Mouse (Mus musculus): ENCODE data around the gene Nudt2.
A peak's percentile ranks its signal among the peaks of the same experiment; 100 is the strongest.
"Not testable (repeated sequence)": the region's sequence is repeated elsewhere in the genome, so short reads cannot be mapped to it uniquely, and the experiment has no call there.

The Nudt2 gene

DNA sequence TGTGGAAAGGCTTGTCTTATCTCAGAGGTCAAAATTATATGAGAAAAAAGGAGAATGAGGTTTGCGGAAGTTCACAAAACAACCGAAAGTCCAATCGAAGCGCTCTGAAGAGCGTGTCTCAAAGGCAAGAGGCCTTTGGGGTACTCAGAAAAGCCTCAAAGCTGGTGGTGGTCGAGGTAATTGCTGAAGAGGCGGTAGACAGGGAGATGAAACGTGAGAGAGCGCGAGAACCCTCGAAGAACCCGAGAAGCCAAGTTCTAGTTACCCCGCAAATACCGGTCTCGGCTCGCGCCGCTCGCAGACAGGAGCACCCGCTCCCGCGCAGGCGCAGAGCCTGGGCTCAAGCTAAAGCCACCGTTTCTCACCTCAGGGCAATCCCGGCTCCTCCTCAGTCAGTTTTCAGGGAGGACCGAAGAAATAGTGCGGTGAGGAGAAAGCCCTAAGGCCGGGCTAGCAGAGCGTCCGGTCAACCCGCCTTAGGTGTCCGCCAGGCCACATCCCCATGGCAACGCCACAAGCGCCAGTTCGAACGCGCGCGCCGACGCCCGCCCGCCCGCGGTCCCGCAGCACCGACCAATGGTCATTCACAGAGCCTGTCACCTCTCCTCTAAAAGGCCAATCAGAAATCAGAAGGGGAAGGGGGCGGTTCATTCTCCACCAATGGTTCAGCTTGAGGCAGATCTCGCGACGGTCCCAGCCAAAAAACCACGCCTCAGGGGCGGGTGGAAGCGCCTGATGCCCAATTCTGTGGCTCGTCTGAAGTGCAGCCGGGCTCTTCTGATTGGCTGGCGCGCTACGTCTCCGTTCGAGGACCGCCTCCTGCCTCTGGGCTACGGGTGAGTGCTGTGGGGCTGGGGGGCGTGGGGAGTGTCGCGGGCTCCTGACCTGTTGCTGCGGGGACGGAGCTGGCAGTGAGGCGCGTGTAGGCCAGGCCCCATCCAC, at the start of gene Nudt2, which contains the start of gene Kif24:
Nudt2 (plus strand) TSS at position 807 of the 942 bp plus-strand sequence.
Kif24 (minus strand) TSS at position 543 of the 942 bp plus-strand sequence.
- DNase-seq (ENCODE audit: low spot score): peak; percentile 98

DNA sequence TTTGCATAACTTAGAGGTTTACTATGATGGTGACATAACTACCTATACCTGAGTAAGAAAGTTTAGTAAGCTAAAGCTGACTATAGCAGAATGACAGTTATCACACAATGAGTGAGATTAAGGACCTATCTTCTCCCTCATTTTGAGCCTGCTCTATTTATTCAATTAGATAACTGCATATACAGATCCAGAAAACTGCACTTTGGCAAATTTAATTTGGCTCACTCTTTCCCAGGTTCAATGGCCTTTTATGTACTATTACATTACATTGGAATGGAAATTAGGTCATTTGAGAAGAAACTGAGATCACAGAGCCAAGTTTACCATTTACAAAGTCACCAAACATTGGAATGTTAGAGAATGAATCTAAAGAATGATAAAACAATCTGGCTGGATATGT, 48.0 kb upstream of the Nudt2 start:
- DNase-seq (ENCODE audit: low spot score): no peak

DNA sequence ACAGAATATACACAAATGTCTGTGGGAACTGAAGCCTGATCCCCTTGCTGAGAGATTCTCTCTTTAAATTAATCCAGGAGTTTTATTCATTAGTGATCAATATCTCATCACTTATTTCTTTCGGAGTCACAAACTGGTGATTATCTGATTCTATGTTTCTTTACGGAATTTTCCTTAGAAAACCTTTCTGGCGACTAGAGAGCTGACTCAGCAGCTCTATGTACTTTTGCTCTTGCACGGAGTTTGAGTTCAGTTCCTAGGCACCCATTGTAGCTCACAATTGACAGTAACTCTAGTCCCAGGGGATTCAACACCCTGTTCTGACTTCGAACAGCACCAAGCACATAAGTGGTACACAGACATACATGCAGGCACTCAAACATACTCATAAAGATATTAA, 26.0 kb upstream of the Nudt2 start:
- DNase-seq (ENCODE audit: low spot score): no peak

DNA sequence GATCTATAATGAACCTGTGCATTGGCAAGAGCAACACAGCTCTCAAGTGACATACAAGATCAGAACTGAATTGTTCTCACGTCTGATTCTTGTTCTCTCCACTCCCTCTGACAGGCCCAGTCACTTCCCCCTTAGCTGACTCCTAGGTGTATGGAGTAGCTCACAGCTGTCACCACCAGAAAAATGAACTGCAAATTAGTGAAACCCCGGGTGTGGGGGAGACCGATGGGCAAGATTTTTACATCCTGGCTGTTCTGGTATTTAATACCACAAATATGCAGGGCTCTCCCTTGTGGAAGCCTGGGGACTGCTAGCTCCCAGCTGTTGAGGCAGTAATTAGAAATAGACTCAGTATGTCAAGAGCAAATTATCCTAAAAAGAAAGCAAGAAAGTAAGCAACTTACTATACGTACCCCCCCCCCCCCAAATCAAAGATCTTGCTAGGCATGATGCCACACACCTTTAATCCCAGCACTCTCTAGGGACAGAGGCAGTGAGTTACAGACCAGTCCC, 22.1 kb upstream of the Nudt2 start:
- DNase-seq (ENCODE audit: low spot score): no peak

DNA sequence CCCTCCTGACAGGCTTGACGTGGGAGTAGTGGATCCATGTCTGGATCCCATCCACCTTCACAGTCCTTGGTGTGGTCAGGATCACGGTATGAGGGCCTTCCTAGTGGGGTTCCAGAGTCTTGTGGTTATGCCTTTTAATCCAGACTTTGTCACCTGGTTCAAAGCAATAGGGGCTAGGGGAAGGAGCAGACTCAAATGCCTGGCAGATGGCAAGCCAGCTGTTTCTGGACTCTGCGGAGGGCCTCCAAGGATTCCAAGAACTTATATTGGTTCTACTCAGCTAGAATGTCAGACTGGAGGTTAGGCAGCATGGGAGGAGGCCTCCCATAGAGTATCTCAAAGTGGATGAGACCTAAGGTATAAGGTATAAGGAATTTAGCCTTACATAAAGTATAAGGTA, 17.4 kb upstream of the Nudt2 start:
- no peak for DNase-seq (ENCODE audit: low spot score)

DNA sequence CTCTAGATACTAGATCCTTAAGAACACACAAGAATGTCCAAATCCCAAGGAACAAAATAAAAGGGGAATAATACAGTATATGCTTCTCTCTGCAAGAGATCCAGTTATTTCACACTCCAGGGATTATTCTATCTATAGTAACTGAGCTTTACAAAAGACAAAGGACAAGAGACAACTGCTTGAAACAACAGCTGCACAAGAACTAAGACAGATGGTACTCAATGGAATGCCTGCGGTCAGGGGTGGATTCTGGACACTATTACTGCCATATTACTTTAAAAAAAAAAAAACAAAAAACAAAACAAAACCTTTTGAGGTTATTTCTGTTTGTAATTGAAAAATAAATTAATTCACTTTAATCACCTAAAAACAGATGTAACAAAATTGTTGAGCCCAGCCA, 4.3 kb upstream of the Nudt2 start:
- no peak for DNase-seq (ENCODE audit: low spot score)

DNA sequence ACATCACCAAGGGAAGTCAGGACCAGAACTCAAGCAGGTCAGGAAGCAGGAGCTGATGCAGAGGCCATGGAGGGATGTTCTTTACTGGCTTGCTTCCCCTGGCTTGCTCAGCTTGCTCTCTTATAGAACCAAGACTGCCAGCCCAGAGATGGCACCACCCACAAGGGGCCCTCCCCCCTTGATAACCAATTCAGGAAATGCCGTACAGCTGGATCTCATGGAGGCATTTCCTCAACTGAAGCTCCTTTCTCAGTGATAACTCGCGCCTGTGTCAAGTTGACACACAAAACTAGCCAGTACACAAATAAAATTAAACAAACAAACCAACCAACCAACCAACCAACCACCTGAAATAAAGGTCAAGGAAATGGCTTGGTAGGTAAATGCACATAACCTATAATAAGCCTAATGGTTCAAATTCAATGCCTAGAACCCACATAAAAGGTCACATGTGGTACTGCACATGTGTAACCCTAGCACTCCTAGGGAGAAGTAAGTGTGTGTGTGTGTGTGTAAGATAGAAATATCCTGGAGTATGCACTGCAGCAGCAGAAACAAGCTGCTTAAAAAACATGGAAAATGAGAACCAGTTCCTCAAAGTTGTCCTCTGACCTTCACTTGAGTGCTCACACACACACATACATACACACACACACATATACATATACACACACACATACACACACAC, 1.8 kb upstream of the Nudt2 start:
- DNase-seq (ENCODE audit: low spot score): not testable (repeated sequence)

DNA sequence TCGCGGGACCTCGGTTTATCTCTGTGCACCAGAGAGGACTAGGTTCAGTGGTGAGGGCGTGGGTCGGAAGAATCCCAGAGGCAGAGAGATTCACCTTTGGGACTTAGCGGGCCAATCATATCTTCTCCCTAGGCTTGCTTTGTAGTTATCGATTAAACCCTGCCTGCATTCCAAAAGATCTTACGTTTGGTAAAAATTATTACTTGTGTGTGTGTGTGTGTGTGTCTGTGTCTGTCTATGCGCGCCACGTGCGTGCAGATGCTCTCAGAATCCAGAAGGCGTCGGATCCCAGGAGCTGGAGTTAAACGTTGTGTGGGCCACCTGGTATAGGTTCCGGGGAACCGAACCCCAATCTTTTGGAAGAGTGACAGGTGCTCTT, 325 bp downstream of the Nudt2 start:
- no peak for DNase-seq (ENCODE audit: low spot score)

DNA sequence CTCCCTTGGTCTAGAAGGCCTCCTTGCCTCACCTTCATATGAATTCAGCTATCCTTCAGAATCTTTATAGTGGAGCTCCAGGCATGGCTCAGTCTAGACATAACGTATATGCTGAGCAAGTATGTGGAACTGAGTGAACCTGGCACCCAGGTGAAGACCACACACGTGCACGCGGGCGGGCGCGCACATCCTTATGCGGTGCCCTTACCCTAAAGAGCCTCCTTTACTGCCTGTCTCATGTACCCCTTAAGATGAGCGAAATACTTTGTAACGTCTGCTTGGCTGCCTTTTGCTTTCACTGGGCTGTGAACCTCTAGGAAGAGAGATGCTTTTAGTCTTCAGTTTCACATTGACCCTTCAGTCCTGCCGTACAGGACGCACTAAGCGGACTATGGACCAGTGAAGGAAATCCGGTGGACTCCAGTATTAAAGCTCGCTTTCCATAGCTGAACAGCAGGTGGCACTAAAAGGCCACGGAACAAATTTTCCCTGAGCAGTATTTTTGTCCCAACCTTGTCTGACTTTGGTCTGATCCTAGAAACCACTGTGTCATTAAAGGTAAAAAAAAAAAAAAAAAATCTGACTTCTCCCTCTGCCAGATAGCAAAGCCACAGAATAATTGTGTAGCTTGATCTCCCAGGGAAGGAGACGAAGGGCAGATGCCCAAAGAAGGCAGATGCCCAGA, 3.6 kb downstream of the Nudt2 start:
- no peak for DNase-seq (ENCODE audit: low spot score)

DNA sequence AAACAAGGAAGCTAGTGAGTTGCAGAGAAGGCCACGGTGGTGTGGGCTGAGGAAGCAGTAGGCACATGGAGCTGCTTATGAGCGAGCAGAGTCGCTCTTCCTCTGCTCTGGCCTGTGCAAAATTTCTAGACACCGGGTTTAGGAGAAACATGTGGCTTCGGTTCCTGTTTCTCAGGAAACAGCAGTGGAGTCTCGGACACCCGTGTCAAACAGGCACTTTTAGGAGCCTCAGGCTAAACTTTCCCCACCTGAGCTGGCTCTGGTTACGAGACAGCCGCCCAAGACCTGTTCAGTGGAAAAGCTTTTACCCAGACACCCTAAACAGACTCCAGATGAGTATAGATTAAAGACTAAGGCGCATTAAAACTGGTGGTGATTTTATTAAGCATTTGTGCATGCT, 4.2 kb downstream of the Nudt2 start:
- no peak for DNase-seq (ENCODE audit: low spot score)

DNA sequence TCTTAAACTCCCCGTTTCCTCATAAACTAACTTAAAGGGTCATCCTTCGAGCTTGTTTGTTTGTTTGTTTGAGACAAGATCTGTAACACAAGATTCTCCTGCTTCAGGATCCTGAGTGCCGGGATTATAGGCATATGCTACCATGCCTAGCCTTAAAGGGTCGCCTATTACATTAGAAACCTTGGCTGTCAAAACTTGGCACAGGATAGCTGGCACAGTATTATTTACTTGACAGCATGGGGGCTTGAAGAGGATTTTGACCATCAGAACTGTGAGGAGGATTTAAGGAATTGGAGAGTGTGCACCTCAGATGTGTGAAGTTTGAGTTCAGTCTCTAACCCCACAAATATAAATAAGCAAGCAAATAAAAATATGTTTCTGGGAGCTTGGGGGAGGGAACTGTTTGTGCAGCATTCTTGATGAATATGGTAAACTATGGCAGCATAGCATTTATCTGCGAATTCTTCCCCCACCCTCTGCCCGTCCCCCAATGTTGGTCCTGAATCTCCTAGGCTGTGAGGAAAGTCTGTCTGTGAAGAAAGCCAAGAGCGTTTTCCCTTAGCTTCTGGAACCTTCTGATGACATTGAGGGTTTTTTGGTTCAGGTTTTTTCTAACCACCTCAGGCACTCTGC, 5.2 kb downstream of the Nudt2 start:
- DNase-seq (ENCODE audit: low spot score): no peak

DNA sequence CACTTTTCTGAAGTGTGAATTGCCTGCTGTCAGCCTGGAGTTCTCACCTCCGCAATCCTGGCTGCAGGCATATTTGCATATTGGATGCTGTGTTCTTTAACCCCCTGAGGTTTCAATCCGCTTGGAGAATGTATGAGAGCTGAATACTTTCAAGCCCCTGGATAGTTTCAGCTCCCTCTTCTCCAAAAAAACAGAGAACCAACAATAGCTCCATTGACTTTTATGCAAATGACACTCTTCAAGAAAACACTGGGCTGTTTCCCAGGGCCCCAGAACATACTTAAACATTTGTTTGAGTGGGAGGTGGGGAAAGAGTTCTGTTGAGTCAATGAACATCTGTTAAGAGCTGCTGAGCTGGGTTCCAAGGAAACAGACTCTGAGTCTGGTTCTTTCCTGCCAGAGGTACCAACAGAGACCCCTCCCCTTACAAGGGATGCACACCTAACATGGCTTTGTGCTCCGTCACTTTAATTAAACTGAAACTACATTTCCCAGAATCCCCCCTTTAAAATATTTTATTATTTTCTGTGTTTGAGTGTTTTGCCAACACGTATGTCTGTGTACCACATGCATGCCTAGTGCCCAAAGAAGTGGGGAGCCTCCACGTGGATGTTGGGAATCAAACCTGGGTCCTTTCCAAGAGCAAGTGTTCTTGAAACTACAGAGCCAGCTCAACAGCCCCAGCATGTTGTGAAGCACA, 5.9 kb downstream of the Nudt2 start:
- DNase-seq (ENCODE audit: low spot score): no peak

DNA sequence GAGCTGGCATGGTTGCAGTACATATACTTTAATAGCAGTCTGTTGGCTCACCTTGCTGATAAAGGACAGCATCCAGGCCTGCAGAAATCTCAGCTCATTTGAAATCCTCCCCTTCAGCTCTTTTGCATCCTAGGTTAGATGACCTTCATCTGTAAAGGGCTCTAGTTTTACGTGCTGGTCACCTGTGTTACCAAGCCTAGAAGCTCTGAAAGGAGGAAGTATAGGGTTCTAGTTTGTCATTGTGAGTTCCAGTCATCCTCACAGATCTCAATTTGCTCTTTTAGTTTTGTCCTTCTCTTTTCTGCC, 6.4 kb downstream of the Nudt2 start:
- no peak for DNase-seq (ENCODE audit: low spot score)

DNA sequence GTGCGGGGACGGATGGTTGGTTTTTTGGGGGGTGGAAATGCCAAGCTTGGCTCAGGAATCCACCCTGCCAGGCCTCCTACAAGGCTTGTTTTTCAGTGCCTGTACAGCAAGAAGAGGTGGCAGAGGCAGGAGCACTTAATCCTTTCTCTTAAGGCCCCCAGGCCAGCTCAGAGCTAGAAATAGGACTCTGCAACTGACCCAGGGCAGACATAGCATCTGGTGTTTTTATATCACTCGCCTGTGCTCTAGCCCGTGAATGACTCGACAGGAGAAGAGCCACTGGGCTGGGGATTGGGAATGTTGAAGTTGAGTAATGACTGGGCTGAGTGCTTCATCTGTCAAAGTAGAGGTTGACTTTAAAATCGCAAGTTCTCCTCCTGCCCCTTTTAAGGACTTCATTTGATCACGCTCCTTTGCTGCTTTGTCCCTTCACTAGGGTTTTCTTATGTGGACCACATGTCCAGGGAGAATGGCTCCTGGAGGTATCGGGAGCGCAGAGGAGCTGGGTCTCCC, 12.8 kb downstream of the Nudt2 start:
- DNase-seq (ENCODE audit: low spot score): no peak

DNA sequence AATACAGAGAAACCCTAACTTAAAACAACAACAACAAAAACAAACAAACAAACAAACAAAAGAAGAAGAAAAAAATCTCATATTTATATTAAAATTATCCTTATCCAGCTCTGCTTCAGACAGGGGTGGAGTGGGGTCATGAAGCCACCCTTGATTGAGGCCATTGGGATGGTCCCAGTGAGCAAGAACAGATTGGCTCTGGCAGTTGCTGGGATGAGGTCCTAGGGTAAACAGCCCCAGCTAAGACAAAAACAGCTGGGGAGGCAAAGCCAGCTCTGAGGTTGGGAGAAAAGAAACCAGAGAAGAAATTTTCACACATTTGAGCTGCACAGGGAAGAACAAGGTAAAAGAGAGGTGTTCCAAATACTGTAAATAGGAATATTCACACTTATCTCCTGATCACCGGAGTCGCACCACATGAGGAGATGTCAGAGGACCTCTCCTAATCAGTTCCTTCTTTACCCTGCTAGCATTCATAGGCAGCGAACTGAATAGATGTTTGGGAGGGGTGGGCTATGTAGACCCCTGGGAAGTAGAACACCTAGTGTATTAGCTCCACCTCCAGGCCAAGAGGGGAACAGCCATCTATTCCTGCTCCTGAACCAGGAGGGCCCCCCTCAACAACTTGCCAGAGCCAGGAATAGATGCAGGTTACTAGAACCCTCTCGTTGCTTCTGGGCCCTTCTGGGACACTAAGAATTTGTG, 14.0 kb downstream of the Nudt2 start:
- DNase-seq (ENCODE audit: low spot score): no peak

DNA sequence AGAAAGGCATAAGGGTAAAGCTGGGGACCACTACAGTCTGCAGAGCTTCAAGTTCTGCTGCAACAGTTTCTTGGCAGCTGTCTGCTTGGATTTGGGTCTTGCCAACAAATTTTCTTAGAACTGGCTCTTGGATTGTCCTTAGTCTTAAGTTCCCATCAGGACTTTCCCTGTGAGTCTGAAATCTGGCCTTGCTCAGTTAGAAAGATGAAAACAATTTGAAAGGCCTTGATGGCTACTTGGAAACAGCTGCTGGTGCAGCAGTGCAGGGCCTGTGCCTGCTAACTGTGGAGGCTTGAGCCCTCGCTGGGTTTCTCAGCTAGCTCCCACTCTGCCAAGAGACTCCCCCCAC, 14.5 kb downstream of the Nudt2 start:
- no peak for DNase-seq (ENCODE audit: low spot score)

DNA sequence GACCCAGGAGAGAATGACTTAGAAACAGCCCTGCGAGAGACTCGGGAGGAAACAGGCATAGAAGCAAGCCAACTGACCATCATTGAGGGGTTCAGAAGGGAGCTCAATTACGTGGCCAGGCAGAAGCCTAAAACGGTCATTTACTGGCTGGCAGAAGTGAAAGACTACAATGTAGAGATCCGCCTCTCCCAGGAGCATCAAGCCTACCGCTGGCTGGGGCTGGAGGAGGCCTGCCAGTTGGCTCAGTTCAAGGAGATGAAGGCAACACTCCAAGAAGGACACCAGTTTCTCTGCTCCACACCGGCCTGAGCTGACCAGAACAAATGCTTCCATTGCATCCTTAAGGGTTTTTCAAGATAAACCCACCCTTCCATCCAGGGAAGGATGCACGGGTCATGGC, 15.3 kb downstream of the Nudt2 start:
- DNase-seq (ENCODE audit: low spot score): no peak

DNA sequence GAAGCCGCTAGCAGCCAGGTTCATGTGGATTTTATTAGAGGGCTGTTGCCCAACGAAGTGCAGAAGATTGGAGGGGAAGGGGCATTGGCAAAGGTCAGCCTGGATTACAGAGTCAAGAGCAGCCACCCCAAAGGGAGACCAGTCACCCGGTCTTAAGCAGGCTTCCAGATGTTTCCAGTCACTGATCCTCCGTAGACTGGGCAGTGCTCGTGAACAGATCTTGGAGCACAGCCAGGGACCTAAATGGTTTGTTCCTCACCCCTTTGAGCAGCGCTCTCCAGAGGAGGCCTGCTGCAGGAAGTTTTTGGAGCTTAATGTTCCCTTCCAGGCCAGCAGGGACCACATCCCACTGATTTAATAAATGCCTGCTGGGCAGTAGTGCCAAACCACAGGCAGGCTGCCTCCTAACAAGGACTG, 16.7 kb downstream of the Nudt2 start:
- DNase-seq (ENCODE audit: low spot score): no peak

DNA sequence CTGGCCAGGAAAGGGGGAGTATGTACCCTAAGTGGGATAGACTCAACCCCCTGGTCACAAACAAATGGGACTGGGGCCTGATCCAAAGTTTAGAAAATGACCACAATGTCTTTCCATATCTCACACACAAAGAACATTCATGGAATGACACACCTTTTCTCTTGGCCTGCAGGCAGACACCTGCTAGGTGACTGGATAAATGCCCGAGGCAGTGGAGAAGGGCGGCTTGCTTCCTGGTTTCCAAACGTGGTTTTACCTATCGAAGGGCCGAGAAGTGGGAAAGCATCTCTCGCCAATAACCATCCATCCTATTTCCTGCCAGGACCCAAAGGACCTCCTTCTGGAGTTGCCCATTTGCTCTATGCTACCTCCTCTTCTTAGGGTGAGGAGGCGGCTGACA, 28.0 kb downstream of the Nudt2 start:
- no peak for DNase-seq (ENCODE audit: low spot score)

DNA sequence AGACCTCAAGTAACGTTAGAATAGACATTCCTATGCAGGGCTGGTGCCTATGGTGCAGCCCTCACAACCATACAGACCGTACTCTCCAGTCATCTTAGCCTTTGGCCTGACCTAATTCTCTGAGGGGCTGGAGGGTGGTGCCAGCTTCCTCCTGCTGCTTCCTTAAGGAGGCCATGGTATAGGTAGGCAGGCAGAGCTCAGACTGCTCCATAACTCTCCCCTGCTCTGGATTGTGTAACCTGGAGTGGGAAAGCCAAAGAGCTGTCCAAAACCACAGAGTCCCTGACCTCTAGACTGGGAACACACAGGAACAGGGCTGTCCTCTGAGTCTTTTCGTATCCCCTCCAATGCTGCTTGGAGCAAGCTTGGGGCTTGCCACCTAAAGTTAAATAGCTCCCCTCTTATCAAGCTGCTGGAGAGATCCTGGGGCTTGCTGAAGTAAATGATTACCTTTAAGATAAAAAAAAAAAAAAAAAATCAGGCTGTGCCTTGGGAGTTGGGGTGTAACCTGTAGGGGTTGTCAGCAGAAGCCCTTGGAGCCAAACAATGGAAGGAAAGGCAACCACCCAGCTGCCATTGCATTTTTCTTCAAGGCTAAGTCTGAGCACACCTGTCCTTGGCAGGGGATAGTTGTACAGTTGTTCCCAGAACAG, 28.6 kb downstream of the Nudt2 start:
- DNase-seq (ENCODE audit: low spot score): no peak

Measured in layer of hippocampus, adult 9-10 months (tissue).